Mouse (Mus musculus) stomach, embryonic 16.5 days (tissue): ENCODE data around the gene Ythdf2. TPM values are rescaled to one million over a fixed set of nuclear protein-coding genes. Genes with fewer than 3 reads are reported as not detected.

Experiments used
- ATAC-seq: fragments of 200-750 bp; cut with Nextera tagmentation; 2 replicates; pipeline ENCODE4 v1.8.0; 2017; ENCODE audit warnings: moderate number of reproducible peaks, moderate TSS enrichment; ENCODE audit not compliant: insufficient read depth, low FRiP score
- H3K27ac ChIP-seq: fragments of 300-500 bp; sonication (generic); 2 replicates; pipeline ENCODE4 v1.5.1; 2014; ENCODE audit warnings: low read length
- H3K27me3 ChIP-seq: fragments of 300-500 bp; sonication (generic); 2 replicates; pipeline ENCODE4 v1.6.1; 2014; ENCODE audit warnings: low read length, control low read depth, mixed read lengths; ENCODE audit not compliant: control insufficient read depth, insufficient read depth
- H3K36me3 ChIP-seq: fragments of 300-500 bp; sonication (generic); 2 replicates; pipeline ENCODE4 v1.6.1; 2014; ENCODE audit warnings: low read length; ENCODE audit not compliant: control insufficient read depth, insufficient read depth
- H3K4me1 ChIP-seq: fragments of 300-500 bp; sonication (generic); 2 replicates; pipeline ENCODE4 v1.6.1; 2014; ENCODE audit warnings: low read length, control low read depth, mixed read lengths; ENCODE audit not compliant: control insufficient read depth, insufficient read depth
- H3K4me2 ChIP-seq: fragments of 300-500 bp; sonication (generic); 2 replicates; pipeline ENCODE4 v1.6.1; 2014; ENCODE audit warnings: low read depth, low read length, mixed read lengths
- H3K4me3 ChIP-seq: fragments of 300-500 bp; sonication (generic); replicated peaks from 2 replicates; pipeline ENCODE4 v1.5.1; 2014; ENCODE audit warnings: mild to moderate bottlenecking, low read length
- H3K9ac ChIP-seq: fragments of 300-500 bp; sonication (generic); 2 replicates; pipeline ENCODE4 v1.6.1; 2014; ENCODE audit warnings: low read length
- H3K9me3 ChIP-seq: fragments of 300-500 bp; sonication (generic); replicated peaks from 2 replicates; pipeline ENCODE4 v1.6.1; 2016; ENCODE audit warnings: low read length, control low read depth; ENCODE audit not compliant: control insufficient read depth
- WGBS: fragments of 180-500 bp; shearing (Covaris S2); extraction: QIAGEN DNeasy Blood & Tissue Kit; methylation state at CpG from one replicate; pipeline ENCODE4 v1.1.7; 2014; 5-methylcytosine and 5-hydroxymethylcytosine counted together
- polyA plus RNA-seq: library from polyadenylated mRNA; unstranded; fragments of >200 nt; fragmentation: Nextera tagmentation; extraction: Ambion mirVana; gene quantifications from 2 replicates; pipeline ENCODE4 v1.2.1, GENCODE M21; 2015

Ythdf2 gene
- polyA plus RNA-seq, 1 experiment from 2014 or later = 84.2 TPM

GRCm38 (mm10) chr4:132194975-132195374 is 17.1 kb downstream of the Ythdf2 start:
- H3K9ac ChIP-seq = no peak overlapping the region
- no peak overlapping the region for H3K4me2 ChIP-seq
- WGBS = 74% methylated on average over 3 of the region's 3 CpGs
- H3K27me3 ChIP-seq = no peaks in the 10 kb centered on the region
- peaks cover 13% of the 10 kb centered on the region; the same call in 1 of the 2 replicates for H3K4me1 ChIP-seq
- H3K27ac ChIP-seq = no peak overlapping the region
- H3K4me3 ChIP-seq = no peak overlapping the region
- no peaks in the 10 kb centered on the region; the same call in 1 of the 2 replicates for H3K36me3 ChIP-seq
- no peak for ATAC-seq
- H3K9me3 ChIP-seq = no peaks in the 10 kb centered on the region

GRCm38 (mm10) chr4:132194373-132194772 is 17.7 kb downstream of the Ythdf2 start:
- Histone ChIP-seq H3K4me2 (no peak overlapping the region), H3K9ac (no peak overlapping the region), H3K27ac (no peak overlapping the region), H3K9me3 (no peaks in the 10 kb centered on the region), H3K36me3 (peaks cover 3% of the 10 kb centered on the region; the same call in 1 of the 2 replicates), H3K4me3 (no peak overlapping the region), H3K4me1 (peaks cover 13% of the 10 kb centered on the region; the same call in 1 of the 2 replicates), H3K27me3 (no peaks in the 10 kb centered on the region)
- no peak for ATAC-seq
- 89% methylated on average over 6 of the region's 6 CpGs for WGBS

DNA sequence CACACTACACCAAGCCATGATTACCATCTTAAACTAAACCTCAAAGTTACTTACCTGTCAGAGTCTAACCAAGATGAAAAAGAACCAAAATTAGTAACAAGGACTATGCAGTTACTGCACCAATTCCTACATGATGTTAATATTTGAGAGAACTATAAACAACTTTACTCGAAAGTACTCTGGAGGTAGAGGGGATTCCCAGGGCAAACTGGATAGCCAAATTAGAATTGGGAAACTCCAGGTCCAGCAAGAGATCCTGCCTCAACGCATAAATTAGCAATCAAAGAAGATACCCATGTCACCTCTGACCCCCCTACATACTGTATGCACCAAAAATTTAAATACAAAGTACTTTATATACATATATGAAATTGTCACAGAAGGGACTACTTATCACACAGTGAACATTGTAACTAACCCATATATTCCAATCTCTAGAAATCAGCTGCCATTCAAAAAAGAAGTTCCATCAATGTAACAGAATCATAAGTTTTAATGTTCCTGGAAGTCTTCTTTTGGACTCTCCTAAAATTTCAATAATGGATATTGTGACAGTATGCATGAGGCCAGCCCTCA is 24.2 kb downstream of the Ythdf2 start:
- Histone ChIP-seq H3K27me3 (no peaks in the 10 kb centered on the region), H3K4me2 (no peak overlapping the region), H3K9ac (no peak overlapping the region), H3K4me1 (no peaks in the 10 kb centered on the region), H3K27ac (no peak overlapping the region), H3K9me3 (no peaks in the 10 kb centered on the region), H3K4me3 (no peak overlapping the region), H3K36me3 (peaks cover 11% of the 10 kb centered on the region)
- ATAC-seq = no peak
- WGBS = 84% methylated on average over 2 of the region's 2 CpGs

GRCm38 (mm10) chr4:132183162-132183561 is 28.9 kb downstream of the Ythdf2 start:
- no peaks in the 10 kb centered on the region for H3K9me3 ChIP-seq
- H3K4me3 ChIP-seq = no peak overlapping the region
- no peaks in the 10 kb centered on the region for H3K4me1 ChIP-seq
- no peak overlapping the region for H3K27ac ChIP-seq
- 93% methylated on average over 3 of the region's 3 CpGs for WGBS
- H3K36me3 ChIP-seq = peaks cover 8% of the 10 kb centered on the region; the same call in 1 of the 2 replicates
- ATAC-seq = no peak
- H3K9ac ChIP-seq = no peak overlapping the region
- no peak overlapping the region for H3K4me2 ChIP-seq
- no peaks in the 10 kb centered on the region for H3K27me3 ChIP-seq

- Histone ChIP-seq H3K27ac (no peak overlapping the region), H3K27me3 (no peaks in the 10 kb centered on the region), H3K4me3 (no peak overlapping the region), H3K9ac (no peak overlapping the region), H3K4me1 (no peaks in the 10 kb centered on the region), H3K9me3 (no peaks in the 10 kb centered on the region), H3K4me2 (no peak overlapping the region), H3K36me3 (peaks cover 8% of the 10 kb centered on the region; the same call in 1 of the 2 replicates)
- ATAC-seq = no peak
- WGBS = 48% methylated on average over 22 of the region's 22 CpGs
Measured at GRCm38 (mm10) chr4:132181721-132182658, 30.1 kb downstream of the Ythdf2 start.

GRCm38 (mm10) chr4:132180710-132181109 is 31.4 kb downstream of the Ythdf2 start:
- H3K9me3 ChIP-seq = no peaks in the 10 kb centered on the region
- ATAC-seq = no peak
- no peak overlapping the region for H3K27ac ChIP-seq
- H3K27me3 ChIP-seq = no peaks in the 10 kb centered on the region
- H3K4me1 ChIP-seq = no peaks in the 10 kb centered on the region
- 67% methylated on average over 9 of the region's 9 CpGs for WGBS
- peaks cover 6% of the 10 kb centered on the region; the same call in 1 of the 2 replicates for H3K36me3 ChIP-seq
- H3K9ac ChIP-seq = no peak overlapping the region
- no peak overlapping the region for H3K4me2 ChIP-seq
- no peak overlapping the region for H3K4me3 ChIP-seq

- Histone ChIP-seq H3K4me3 (no peak overlapping the region), H3K4me1 (no peaks in the 10 kb centered on the region), H3K4me2 (no peak overlapping the region), H3K36me3 (no peaks in the 10 kb centered on the region), H3K9ac (no peak overlapping the region), H3K27me3 (no peaks in the 10 kb centered on the region), H3K27ac (no peak overlapping the region), H3K9me3 (no peaks in the 10 kb centered on the region)
- ATAC-seq = peak; percentile 86; the same call in 1 of the 2 replicates
- 8% methylated on average over 10 of the region's 10 CpGs for WGBS
Measured at GRCm38 (mm10) chr4:132178630-132179059, 33.5 kb downstream of the Ythdf2 start.

DNA sequence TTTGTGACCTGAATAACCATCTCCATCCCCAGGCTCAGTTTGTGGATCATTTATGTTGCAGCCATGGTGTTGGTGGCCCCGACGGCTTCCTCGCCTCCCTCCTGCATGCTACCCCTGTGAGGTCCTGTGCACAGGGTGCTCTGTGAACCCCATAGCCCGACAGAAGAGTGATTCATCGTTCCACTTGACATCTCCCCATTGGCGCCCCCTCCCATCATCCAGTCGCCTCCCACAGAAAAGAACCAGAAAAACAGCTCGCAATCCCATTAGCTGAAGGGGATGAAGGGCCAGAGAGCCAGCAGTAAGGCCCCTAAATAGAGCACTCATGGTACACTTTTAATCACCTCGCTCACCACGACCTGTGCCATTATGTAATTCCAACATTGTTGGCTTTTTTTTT is 35.6 kb downstream of the Ythdf2 start:
- Histone ChIP-seq H3K9ac (no peak overlapping the region), H3K4me1 (no peaks in the 10 kb centered on the region), H3K4me2 (no peak overlapping the region), H3K36me3 (no peaks in the 10 kb centered on the region), H3K4me3 (no peak overlapping the region), H3K9me3 (no peaks in the 10 kb centered on the region), H3K27ac (no peak overlapping the region), H3K27me3 (no peaks in the 10 kb centered on the region)
- no peak for ATAC-seq
- 50% methylated on average over 10 of the region's 10 CpGs for WGBS

- Histone ChIP-seq H3K36me3 (no peaks in the 10 kb centered on the region), H3K27ac (no peak overlapping the region), H3K4me1 (peaks cover 7% of the 10 kb centered on the region; the same call in 1 of the 2 replicates), H3K27me3 (no peaks in the 10 kb centered on the region), H3K9ac (no peak overlapping the region), H3K4me3 (no peak overlapping the region), H3K9me3 (no peaks in the 10 kb centered on the region), H3K4me2 (no peak overlapping the region)
- 37% methylated on average over 7 of the region's 7 CpGs for whole genome bisulfite sequencing
- no peak for ATAC-seq
Measured at GRCm38 (mm10) chr4:132170891-132171290, 41.2 kb downstream of the Ythdf2 start.
